Mouse (Mus musculus) neural tube, embryonic 12.5 days (tissue): ENCODE results near the gene Gas2l1. TPM values are rescaled to one million over a fixed set of nuclear protein-coding genes. Genes with fewer than 3 reads are reported as not detected.

Experiments
- ATAC-seq: fragments of 200-750 bp; cut with Nextera tagmentation; 2 replicates; pipeline ENCODE4 v1.8.0; 2017; ENCODE audit warnings: low read depth, mild to moderate bottlenecking, moderate TSS enrichment, moderate library complexity; ENCODE audit not compliant: low FRiP score
- H3K27ac ChIP-seq: fragments of 300-500 bp; sonication (generic); 2 replicates; pipeline ENCODE4 v1.5.1; 2016
- H3K27me3 ChIP-seq: fragments of 300-500 bp; sonication (generic); replicated peaks from 2 replicates; pipeline ENCODE4 v1.6.1; 2016; ENCODE audit warnings: mild to moderate bottlenecking
- H3K36me3 ChIP-seq: fragments of 300-500 bp; sonication (generic); 2 replicates; pipeline ENCODE4 v1.6.1; 2016; ENCODE audit warnings: mild to moderate bottlenecking
- H3K4me1 ChIP-seq: fragments of 300-500 bp; sonication (generic); 2 replicates; pipeline ENCODE4 v1.6.1; 2016
- H3K4me2 ChIP-seq: fragments of 300-500 bp; sonication (generic); replicated peaks from 2 replicates; pipeline ENCODE4 v1.6.1; 2016; ENCODE audit warnings: mild to moderate bottlenecking
- H3K4me3 ChIP-seq: fragments of 300-500 bp; sonication (generic); 2 replicates; pipeline ENCODE4 v1.5.1; 2016
- H3K9ac ChIP-seq: fragments of 300-500 bp; sonication (generic); 2 replicates; pipeline ENCODE4 v1.6.1; 2016; ENCODE audit warnings: mild to moderate bottlenecking
- H3K9me3 ChIP-seq: fragments of 300-500 bp; sonication (generic); 2 replicates; pipeline ENCODE4 v1.6.1; 2016; ENCODE audit warnings: mild to moderate bottlenecking
- WGBS: fragments of 180-500 bp; shearing (Covaris S2); methylation state at CpG from one replicate; pipeline ENCODE4 v1.1.7; 2016; 5-methylcytosine and 5-hydroxymethylcytosine counted together
- polyA plus RNA-seq: library from polyadenylated mRNA; unstranded; fragments of >200 nt; fragmentation: Nextera tagmentation; extraction: Ambion mirVana; gene quantifications from 2 replicates; pipeline ENCODE4 v1.2.1, GENCODE M21; 2016

Gas2l1 gene
- polyA plus RNA-seq, 1 experiment from 2014 or later = 39.9 TPM

DNA sequence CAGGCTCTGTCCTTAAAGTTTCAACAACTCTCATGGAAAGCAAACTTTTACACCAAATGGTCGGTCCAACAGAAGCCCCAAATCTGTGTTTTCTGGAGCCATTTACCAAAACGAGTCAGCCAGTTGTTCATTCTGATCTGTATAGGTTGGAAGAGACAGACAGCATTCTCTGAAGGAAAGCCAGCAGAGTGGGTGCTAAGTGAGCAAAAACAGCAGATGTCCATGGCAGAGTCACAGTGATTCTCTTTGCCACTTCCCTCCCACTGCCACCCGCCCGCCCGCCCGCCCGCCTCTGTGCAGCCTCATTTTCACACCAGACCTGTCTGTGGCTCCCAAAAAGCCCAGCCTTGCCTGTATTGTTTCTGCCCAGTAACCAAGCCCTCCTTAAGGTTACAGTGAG is 36.9 kb downstream of the Gas2l1 start:
- no peaks in the 10 kb centered on the region for H3K4me1 ChIP-seq
- H3K27ac ChIP-seq = no peak overlapping the region
- H3K27me3 ChIP-seq = no peaks in the 10 kb centered on the region
- H3K36me3 ChIP-seq = peaks cover 98% of the 10 kb centered on the region
- 94% methylated on average over 7 of the region's 7 CpGs for WGBS
- no peak overlapping the region for H3K9ac ChIP-seq
- H3K9me3 ChIP-seq = no peaks in the 10 kb centered on the region
- ATAC-seq = no peak
- no peak overlapping the region for H3K4me2 ChIP-seq
- H3K4me3 ChIP-seq = no peak overlapping the region

DNA sequence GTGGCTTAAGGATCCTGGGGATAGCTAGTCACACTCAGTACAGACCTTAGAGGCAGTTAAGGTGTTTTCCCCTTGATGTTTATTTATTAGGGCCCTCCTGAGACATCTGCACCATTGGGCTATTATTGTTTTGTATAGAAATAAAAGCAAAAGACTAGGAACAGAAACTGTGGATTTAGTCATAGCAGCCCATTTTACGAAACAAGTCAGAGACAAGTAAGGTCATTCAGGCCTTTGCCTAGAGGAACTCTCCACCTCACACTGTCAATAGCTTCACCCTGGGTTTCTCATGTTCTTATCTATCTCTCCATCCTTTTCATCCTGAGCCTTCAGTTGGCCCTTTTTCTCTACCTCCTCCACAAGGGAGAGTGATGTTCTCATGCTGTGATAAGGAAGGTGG is 40.0 kb downstream of the Gas2l1 start:
- Histone ChIP-seq H3K9ac (no peak overlapping the region), H3K27ac (no peak overlapping the region), H3K4me1 (no peaks in the 10 kb centered on the region), H3K9me3 (no peaks in the 10 kb centered on the region), H3K27me3 (no peaks in the 10 kb centered on the region), H3K36me3 (peaks cover 82% of the 10 kb centered on the region), H3K4me2 (no peak overlapping the region), H3K4me3 (no peak overlapping the region)
- WGBS = 100% methylated on average over 1 of the region's 1 CpGs
- ATAC-seq = no peak

DNA sequence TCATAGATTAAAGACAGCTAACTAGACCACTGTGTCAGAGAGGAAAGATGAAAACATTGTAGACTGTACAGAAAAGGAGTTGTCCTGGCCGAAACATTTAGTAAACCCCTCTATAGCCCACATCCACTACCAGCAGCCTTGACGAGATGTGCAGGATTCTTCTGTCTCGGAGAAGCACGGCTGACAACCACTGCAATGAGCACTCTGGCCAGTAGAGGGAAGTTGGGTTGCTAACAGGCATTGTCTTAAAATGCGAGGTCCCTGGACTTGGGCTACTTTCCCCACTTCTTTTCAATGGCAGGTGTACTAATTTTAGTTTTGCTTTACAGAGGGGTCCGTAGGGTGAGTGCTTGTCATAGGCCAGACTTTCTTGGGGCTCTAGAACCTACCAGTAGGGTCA is 47.6 kb downstream of the Gas2l1 start:
- Histone ChIP-seq H3K9ac (no peak overlapping the region), H3K4me1 (no peaks in the 10 kb centered on the region), H3K4me3 (no peak overlapping the region), H3K27ac (no peak overlapping the region), H3K36me3 (peaks cover 79% of the 10 kb centered on the region), H3K27me3 (no peaks in the 10 kb centered on the region), H3K9me3 (no peaks in the 10 kb centered on the region), H3K4me2 (no peak overlapping the region)
- no peak for ATAC-seq
- 74% methylated on average over 6 of the region's 6 CpGs for whole genome bisulfite sequencing

DNA sequence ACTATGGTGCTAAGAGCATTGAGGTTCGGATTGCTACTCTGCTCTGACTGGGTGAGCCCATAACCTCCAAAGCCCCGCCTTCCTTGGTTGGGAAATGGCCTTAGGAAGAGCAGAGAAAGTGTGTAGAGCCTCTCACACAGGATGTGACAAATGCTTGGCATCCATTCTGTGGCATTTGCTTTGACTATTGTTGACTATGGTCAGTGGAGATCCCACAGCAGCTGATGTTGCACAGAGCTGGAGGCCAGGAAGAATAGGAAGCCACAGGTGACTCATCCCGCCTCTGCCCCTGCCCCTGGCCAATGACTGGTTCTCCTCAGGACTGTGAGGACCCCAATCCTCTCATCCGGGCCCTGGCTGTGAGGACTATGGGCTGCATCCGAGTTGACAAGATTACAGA is 48.8 kb downstream of the Gas2l1 start:
- Histone ChIP-seq H3K4me3 (no peak overlapping the region), H3K4me2 (no peak overlapping the region), H3K27me3 (no peaks in the 10 kb centered on the region), H3K27ac (no peak overlapping the region), H3K4me1 (no peaks in the 10 kb centered on the region), H3K36me3 (peaks cover 85% of the 10 kb centered on the region), H3K9me3 (no peaks in the 10 kb centered on the region), H3K9ac (no peak overlapping the region)
- whole genome bisulfite sequencing = 94% methylated on average over 5 of the region's 5 CpGs
- ATAC-seq = no peak

DNA sequence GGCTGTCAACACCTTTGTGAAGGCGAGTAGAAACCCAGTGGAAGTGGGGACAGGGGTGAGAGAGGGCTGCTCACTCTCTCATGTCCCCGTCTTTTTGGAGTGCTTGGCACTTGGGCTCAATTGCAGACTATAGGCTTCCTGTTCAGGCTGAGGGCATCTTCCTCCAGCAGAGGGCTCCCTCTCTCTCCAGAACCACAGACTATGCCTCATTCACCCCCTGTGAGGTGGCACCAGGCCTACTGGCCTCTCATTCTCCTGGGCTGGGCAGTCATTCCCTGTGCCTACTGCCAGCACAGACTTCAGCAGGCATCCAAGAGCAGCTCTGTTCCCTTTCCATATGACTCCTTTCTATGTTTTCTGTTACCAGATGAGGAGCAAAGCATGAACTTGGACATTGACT is 49.4 kb downstream of the Gas2l1 start:
- Histone ChIP-seq H3K9ac (no peak overlapping the region), H3K4me1 (no peaks in the 10 kb centered on the region), H3K27ac (no peak overlapping the region), H3K4me3 (no peak overlapping the region), H3K9me3 (no peaks in the 10 kb centered on the region), H3K4me2 (no peak overlapping the region), H3K36me3 (peaks cover 86% of the 10 kb centered on the region), H3K27me3 (no peaks in the 10 kb centered on the region)
- no peak for ATAC-seq
- 51% methylated on average over 2 of the region's 2 CpGs for WGBS

DNA sequence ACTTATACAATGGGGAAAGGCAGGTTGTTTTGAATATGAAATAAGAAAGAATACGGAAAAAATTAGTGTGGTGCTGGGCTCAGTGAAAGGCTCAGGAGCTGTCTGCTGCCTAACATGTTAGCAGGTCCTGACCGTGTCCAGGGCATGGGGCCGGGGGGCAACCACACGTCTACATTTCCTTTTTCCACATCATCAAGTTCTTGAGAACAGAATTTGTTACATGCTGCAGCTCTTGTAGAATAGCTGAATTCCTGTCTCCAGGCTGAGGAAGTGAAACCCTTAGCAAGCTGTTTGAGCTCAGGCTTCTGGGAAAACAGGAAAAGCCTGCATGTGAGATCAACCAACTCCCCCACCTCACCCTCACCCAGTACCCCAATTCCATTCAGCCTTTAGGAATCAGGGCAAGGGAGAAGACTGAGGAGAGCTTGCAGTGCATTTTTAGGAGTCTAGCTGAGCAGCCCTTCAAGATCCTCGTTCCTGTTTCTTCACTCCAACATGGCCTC is 52.9 kb downstream of the Gas2l1 start:
- H3K9ac ChIP-seq = no peak overlapping the region
- no peaks in the 10 kb centered on the region for H3K27me3 ChIP-seq
- ATAC-seq = no peak
- WGBS = 92% methylated on average over 5 of the region's 5 CpGs
- H3K9me3 ChIP-seq = no peaks in the 10 kb centered on the region
- no peak overlapping the region for H3K4me2 ChIP-seq
- H3K36me3 ChIP-seq = peaks cover 64% of the 10 kb centered on the region
- no peak overlapping the region for H3K27ac ChIP-seq
- H3K4me3 ChIP-seq = no peak overlapping the region
- no peaks in the 10 kb centered on the region for H3K4me1 ChIP-seq

DNA sequence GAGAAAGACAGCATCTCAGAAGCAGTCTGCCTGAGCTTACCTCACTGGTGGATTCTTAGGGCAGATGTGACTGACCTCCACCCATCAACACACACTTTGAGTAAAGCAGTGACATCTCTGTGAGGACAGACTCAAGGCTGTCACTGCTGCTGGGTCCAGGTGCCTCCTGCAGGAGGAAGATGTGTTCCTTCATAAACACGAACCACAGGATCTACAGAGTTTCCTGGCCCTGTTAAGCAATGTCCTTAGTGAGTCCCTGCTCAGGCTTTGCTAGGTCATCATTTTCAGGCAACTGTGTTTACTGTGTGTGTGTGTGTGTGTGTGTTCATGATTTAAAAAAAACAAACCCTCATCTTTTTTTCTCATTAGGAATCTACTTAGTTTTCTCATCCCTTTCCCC is 53.6 kb downstream of the Gas2l1 start:
- no peak for ATAC-seq
- Histone ChIP-seq H3K27me3 (no peaks in the 10 kb centered on the region), H3K4me2 (no peak overlapping the region), H3K27ac (no peak overlapping the region), H3K4me3 (no peak overlapping the region), H3K4me1 (no peaks in the 10 kb centered on the region), H3K9ac (no peak overlapping the region), H3K9me3 (no peaks in the 10 kb centered on the region), H3K36me3 (peaks cover 56% of the 10 kb centered on the region)
- WGBS = 74% methylated on average over 1 of the region's 1 CpGs

DNA sequence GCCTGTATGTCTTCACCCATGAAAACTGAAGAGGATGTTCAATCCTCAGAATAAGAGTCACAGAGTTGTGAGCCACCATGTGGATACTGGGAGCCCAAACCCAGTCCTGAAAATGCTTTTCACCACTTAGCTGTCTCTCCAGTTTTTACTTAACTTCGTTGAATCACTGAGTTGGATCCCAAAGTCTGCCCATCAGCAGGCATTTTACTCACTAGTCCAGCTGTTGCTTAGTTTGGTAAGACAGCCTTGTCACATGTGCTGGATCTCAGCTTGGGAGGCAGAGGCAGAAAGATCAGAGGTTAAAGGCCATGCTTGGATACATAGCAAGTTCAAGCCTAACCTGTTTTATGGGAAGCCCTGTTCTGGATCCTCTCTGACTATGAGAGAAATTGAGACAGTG is 54.9 kb downstream of the Gas2l1 start:
- no peak for ATAC-seq
- no peaks in the 10 kb centered on the region for H3K9me3 ChIP-seq
- H3K4me3 ChIP-seq = no peak overlapping the region
- no peaks in the 10 kb centered on the region for H3K27me3 ChIP-seq
- WGBS = 96% methylated on average over 1 of the region's 1 CpGs
- no peak overlapping the region for H3K9ac ChIP-seq
- no peak overlapping the region for H3K27ac ChIP-seq
- peaks cover 43% of the 10 kb centered on the region for H3K36me3 ChIP-seq
- no peaks in the 10 kb centered on the region for H3K4me1 ChIP-seq
- no peak overlapping the region for H3K4me2 ChIP-seq

DNA sequence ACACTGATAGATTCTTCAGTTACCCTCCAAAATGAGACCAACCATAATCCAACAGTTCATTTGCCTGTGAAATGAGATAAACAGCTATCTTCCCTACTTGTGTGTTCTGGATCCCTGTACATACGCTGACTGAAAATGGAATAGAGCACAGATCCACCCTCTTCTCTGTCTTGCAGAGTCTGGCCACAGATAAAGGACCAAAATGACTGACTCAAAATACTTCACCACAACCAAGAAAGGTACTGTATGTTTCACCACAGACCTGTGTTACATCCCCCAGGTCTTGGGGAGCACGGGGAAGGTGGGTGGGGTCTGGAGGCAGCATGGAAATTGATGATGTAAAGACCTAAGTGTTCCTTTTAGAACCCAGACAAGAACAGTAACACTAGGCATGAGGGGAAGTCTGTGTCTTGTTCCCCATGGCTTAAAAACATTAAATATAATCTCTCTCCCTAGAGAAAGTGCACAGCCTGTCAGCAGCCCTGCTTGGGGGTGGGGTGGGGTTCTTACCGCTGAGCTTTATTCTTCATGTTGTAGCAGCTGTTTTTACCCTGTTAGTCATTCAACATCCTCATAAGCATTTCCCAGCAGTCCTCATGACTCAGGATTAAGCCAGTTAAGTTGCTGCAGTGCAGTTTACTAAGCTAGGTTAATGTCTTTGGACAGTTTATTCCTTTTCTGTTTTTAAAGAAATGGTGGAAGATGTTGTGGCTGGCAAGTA is 55.6 kb downstream of the Gas2l1 start:
- no peak overlapping the region for H3K27ac ChIP-seq
- H3K36me3 ChIP-seq = peaks cover 38% of the 10 kb centered on the region
- no peak overlapping the region for H3K9ac ChIP-seq
- no peaks in the 10 kb centered on the region for H3K27me3 ChIP-seq
- H3K9me3 ChIP-seq = no peaks in the 10 kb centered on the region
- no peak overlapping the region for H3K4me2 ChIP-seq
- H3K4me1 ChIP-seq = no peaks in the 10 kb centered on the region
- no peak for ATAC-seq
- no peak overlapping the region for H3K4me3 ChIP-seq
- WGBS = 89% methylated on average over 3 of the region's 3 CpGs

DNA sequence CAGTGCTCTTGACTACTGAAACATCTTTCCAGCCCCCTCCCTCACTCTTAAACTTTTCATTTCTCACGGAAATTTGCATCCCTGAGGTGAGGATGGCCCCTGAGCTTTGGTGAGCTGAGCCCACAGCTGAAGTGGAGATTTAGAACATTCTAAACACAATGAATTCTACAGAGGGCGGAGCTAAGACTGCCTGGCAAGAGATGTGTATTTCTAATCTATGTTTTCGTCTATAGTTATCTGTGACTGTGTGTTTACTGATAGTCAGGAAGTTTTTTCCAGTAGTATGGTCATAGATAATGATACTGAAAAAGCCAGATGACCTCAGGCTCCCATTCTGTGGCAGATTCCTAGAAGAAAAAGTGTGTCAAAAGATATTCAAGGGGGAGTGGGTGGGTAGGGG is 56.3 kb downstream of the Gas2l1 start:
- Histone ChIP-seq H3K9ac (no peak overlapping the region), H3K27ac (no peak overlapping the region), H3K27me3 (no peaks in the 10 kb centered on the region), H3K4me3 (no peak overlapping the region), H3K4me2 (no peak overlapping the region), H3K9me3 (no peaks in the 10 kb centered on the region), H3K4me1 (no peaks in the 10 kb centered on the region), H3K36me3 (peaks cover 31% of the 10 kb centered on the region)
- 94% methylated on average over 3 of the region's 3 CpGs for WGBS
- no peak for ATAC-seq

DNA sequence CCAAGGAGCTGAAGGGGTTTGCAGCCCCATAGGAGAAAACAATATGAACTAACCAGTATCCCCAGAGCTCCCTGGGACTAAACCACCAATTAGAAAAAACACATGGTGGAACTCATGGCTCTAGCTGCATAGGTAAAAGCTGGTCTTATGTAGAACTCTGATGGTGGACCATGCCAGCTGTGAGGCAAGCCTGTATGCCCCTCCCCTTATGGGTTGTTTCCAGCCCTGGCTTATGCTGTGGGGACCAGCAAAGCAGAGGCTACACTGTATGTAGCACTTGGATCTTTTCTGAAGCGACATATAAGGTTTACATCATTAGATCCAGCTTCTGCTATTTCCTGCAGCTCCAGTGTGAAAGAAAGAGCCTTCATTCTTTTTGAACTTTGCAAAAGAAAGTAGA is 57.9 kb downstream of the Gas2l1 start:
- H3K9me3 ChIP-seq = no peaks in the 10 kb centered on the region
- H3K36me3 ChIP-seq = peaks cover 28% of the 10 kb centered on the region
- no peaks in the 10 kb centered on the region for H3K27me3 ChIP-seq
- WGBS = 92% methylated on average over 1 of the region's 1 CpGs
- ATAC-seq = no peak
- H3K27ac ChIP-seq = no peak overlapping the region
- H3K4me1 ChIP-seq = no peaks in the 10 kb centered on the region
- H3K4me3 ChIP-seq = no peak overlapping the region
- H3K4me2 ChIP-seq = no peak overlapping the region
- H3K9ac ChIP-seq = no peak overlapping the region

DNA sequence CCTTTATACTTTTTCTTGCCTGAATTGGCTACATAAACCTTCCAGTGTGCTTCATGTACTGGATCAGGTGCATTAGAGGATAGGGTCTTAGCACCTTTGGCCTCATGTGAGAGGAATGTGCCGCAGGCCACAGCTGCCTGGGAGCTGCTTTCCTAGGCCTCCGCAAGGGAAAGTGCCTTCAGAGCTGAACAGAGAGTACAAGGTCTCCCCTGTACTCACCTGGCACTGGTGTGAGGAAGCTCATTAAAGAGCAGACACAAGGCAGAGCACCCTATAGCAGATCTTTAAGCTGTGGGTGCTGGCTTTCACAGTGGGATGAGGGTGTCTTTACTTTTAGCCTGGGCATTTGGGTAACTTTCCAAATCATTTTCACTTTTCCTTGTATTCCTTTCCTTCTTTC is 59.6 kb downstream of the Gas2l1 start:
- WGBS = 94% methylated on average over 2 of the region's 2 CpGs
- H3K36me3 ChIP-seq = peaks cover 25% of the 10 kb centered on the region
- no peak for ATAC-seq
- no peak overlapping the region for H3K4me3 ChIP-seq
- H3K4me1 ChIP-seq = no peaks in the 10 kb centered on the region
- H3K4me2 ChIP-seq = no peak overlapping the region
- H3K27ac ChIP-seq = no peak overlapping the region
- no peaks in the 10 kb centered on the region for H3K27me3 ChIP-seq
- H3K9me3 ChIP-seq = no peaks in the 10 kb centered on the region
- no peak overlapping the region for H3K9ac ChIP-seq
